Mouse (Mus musculus): ENCODE measurements around the gene Ggt7. TPM values are rescaled to one million over a fixed set of nuclear protein-coding genes. Genes with fewer than 3 reads are reported as not detected.
"Not testable (repeated sequence)": the region's sequence is repeated elsewhere in the genome, so short reads cannot be mapped to it uniquely, and the experiment has no call there.

Ggt7 gene
- 1 to 10 TPM in 1 of 2 experiments, under 1 TPM in 1; 0.62 to 1.3 TPM for total RNA-seq (2021)

DNA sequence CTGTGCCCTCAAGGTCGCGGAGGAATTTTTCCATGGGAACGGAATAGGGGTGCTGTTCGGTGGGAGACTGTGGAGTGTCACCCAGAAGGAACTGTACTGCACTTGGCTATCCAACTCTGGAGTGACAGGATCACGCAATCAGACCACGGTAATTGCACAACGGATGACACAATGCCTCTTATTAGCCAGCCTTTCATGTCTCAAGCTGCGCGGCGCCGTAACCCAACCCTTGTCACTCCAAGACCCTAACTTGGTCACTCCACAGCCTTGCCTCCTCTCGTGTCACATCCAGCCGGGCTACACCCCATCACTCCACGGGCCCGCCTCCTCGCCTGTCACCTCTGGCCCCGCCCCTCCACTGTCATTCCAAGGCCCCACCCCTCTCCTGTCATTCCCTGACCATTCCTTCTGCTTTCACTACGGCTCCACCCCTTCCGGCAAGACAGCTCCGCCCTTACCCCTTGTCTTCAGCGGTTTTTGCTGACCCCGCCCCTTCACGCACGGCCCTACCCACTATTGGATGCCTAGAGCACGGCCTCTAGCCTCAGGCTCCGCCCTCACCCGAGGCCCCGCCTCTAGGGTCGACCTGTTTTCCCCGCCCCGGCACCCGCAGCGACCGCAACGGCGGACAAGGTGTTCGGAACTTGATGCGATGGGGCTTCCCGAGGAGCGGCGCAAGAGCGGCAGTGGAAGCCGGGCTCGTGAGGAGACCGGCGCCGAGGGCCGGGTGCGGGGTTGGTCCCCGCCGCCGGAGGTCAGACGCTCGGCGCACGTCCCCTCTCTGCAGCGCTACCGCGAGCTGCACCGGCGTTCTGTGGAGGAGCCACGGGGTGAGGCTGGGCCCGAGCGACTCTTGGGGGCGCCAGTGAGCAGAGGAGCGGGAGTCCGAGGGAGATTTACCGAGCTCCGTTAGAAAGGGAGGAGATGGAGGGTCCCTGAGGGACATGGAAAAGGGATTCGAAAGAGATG lies at the start of gene Ggt7, which contains the start of gene Acss2:
Gene Ggt7, minus strand, starts transcription at position 783 of the 969 bp plus-strand sequence.
Gene Acss2, plus strand, starts transcription at position 494 of the 969 bp plus-strand sequence.
- peak; percentile 98 for DNase-seq

DNA sequence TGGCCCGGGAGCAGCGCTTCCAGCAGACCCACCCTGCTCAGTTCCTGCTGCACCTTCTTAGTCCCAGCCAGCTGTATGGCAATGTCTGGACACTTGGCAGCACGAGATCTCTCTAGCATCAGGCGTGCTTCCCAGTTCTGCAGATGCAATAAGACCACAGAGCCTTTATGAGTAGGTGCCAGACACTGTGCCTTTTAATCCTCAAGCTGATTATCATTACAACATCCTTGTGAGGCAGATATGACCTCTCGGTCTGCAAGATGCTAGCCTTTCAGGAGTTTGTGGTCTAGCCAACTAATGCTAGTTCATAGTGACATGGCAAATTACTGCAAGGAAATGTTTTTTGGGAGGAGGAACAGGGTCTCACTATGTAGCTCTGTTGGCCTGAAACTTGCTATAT lies 49.7 kb upstream of the Ggt7 start:
- no peak for DNase-seq

DNA sequence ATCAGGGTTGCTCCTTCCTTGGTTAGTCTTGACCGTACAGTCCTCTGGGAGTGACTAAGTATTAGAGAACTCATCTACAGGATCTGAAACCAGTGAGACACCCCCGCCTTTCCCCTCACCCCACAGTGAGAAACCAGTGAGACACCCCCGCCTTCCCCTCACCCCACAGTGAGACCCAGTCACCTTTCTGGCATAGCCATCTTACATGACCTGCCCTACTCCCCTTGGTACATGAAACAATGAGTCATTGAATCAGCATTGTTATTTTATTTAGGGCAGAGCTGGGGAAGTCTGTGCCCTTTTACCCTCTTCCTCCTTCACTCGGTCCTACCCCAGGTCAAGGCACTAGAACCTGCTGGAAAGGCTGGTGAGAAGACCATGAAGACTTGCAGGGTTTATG lies 44.9 kb upstream of the Ggt7 start:
- DNase-seq, result no peak

DNA sequence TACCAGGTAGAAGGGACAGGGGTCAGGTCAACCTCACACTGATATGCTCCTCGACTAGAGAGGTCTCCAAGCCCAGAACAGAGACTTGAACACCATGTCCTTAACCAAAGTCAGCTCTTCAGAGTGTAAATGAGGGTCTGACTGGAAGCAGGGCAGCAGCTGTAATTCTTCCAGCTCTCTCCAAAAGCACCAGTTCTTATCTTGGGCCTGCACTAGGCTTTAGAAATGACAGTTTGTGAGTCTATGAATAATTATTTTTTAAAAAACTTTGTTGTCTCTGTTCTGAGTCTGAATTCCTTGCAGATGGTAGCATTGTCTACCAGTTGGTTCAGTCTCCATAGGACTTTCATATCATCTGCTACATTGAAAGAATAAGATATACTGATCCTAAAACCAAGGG lies 44.2 kb upstream of the Ggt7 start:
- no peak for DNase-seq

DNA sequence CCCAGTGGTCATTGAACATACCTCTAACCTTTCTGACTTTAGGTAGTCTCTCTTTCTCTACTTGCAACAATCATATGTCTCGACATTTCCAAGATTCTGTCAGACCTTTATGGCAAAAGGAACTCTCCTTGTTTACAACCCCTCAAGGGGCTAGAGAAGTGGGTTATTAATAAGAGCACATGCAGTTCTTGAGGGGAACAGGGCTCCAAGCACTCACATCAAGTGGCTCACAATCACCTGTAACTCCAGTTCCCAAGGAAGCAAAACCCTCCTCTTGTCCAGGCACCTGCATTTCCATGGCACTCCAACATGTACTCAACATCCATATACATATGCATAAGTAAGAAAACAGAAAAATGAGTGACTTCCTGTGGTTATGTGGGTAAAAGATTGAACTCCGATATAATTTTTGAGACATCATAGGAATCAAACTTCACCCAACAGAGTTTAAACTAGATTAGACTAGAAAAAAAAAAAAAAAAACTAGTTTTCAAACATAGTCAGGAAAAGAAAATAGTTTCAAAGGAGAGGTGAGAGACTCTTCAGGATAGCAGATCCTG lies 36.5 kb upstream of the Ggt7 start:
- DNase-seq, result no peak

DNA sequence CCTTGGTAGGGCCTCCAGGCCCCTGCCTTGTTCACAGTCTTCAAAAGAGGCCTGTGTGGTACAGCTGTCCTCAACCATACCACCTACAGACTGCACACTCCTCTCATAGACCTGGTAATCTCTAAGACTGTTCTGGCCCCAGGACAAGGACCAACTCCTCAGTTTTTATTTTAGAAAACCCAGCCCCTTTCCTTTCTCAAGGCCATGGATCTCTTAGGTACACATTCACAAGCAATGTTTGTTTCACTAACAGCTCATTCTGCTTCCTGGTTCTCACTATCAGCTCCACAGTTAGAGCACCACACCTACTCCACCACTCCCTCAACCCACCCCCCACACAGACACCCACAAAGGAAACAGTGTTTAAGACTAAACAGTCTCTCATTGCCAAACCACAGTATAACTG lies 34.9 kb upstream of the Ggt7 start:
- no peak for DNase-seq

DNA sequence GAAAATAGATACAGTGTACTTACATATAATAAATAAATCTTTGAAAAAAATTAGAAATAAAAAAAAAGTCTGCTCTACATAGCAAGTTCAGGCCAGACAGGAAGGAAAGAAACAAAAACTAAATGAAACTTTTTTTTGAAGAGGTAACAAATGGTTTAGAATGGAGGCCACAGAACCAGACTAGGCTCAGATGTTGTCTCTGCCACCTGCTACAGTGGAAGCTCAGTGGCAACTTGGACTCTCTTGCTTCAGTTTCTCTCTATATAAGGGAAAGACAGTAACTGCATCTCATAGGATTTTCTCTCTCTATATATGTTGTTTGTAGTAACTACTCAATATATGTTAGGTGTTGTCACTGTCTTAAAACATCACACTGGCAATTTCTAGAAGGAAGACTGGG lies 34.3 kb upstream of the Ggt7 start:
- no peak for DNase-seq

DNA sequence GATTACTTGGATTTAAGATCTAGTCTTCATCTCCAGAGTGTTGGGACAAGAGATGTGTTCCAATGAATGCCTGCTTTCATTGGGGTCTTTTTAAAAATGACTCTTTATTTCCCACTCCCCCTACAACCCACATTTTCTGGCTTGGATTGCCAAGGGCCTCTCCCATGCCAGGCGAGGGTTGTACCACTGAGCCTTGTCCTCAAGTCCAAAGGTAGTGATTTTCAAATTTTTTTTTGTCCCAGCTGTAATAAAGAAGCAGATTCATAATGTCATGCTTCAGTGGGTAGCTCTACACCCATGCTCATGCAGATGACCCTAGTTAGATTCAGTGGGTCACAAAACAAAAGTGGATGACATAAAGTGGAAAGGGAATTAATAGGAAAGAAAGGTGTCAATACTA lies 28.9 kb upstream of the Ggt7 start:
- no peak for DNase-seq

DNA sequence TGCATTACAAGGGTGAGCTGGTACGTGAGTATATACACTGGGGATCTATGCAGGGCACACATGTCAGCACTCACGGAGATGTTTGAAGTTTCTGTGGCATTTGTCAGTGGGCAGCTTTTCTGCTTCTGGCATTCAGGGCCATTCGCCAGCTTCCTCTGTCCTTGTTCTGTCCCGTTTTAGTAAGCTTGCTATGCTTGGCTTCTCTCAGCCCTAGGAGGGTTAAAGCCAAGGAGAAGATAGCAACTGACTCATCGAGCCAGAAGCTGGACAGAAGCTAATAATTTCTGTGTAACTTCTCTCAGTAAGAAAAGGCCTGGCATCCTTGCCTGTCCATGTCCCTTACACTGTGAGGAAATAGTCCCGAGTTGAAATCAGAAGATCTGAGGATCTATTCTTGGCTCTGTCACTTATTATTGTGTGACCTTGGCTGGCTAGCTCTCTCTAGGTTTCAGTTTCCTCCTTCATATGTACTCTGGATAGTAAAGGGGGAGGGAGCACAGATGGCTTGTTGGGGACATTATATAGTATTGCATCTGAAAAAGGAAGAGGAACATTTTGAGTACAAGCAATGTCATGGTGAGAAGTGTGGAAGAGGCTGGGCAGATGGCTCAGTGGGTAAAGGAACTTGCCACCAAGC lies 22.9 kb upstream of the Ggt7 start:
- DNase-seq, result peak; percentile 62

DNA sequence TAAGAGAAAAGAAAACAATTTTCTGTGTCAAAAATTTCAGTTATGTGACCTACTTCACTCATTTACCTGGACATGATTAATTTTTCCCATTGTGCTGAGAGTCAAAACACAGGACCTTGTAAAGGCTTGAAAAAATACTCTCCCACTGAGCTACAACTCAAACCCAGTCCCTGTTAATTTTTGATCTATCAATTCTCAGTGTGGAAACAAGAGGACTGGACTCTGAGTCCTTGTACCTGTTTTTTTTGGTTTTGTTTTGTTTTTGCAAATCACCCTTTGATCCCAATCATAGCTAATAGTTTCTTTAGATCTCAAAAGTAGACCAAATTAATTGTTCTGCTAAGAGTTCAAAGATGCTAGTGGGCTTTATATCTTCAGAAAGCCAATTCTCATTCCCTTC lies 21.7 kb upstream of the Ggt7 start:
- no peak for DNase-seq

DNA sequence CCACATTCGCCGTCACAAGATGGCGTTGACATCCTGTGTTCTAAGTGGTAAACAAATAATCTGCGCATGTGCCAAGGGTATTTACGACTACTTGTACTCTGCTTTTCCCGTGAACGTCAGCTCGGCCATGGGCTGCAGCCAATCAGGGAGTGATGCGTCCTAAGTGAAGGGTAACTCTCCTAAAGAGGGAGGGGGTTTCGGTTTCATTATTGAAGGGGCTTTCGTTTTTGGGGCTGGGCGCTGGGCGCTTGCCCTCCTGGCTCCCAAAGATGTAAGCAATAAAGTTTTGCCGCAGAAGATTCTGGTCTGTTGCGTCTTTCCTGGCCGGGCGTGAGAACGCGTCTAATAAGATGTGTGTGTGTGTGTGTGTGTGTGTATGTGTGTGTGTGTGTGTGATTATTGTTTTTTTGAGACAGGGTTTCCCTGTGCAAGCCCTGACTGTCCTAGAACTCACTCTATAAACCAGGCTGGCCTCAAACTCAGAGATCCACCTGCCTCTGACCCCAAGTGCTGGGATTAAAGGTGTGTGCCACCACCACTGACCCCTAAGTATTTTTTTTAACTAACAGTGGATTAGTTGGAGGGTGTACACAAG lies 20.5 kb upstream of the Ggt7 start:
- not testable (repeated sequence) for DNase-seq

DNA sequence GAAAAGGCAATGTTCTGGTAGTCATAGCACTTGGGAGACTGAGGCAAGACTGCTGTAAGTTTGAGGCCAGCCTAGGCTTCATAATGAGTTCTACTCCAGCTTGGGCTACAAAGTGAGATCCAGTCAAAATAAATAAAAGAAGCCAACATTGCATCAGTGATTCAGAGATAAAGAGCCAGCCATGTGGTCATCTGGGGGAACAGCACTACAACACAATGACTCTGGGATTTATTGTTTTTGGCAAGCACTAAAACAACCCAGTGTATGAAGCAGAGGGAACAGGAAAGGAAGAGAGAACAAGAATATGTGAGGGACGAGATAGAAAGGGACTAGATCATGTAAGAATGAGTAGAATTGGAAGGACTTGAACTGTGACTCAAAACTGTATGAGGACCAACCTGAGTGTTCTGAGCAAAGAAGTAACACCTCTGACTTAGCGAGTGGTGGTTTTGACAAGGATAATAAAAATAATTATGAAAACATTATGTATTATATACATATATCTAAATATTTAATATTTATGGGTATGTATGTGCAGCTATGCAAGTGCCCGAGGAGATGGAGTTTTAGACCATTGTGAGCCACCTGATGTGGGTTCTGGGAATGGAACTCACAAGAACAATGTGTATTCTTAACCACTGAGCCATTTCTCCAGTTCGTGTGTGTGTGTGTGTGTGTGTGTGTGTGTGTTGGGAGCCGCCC lies 19.9 kb upstream of the Ggt7 start:
- no peak for DNase-seq

DNA sequence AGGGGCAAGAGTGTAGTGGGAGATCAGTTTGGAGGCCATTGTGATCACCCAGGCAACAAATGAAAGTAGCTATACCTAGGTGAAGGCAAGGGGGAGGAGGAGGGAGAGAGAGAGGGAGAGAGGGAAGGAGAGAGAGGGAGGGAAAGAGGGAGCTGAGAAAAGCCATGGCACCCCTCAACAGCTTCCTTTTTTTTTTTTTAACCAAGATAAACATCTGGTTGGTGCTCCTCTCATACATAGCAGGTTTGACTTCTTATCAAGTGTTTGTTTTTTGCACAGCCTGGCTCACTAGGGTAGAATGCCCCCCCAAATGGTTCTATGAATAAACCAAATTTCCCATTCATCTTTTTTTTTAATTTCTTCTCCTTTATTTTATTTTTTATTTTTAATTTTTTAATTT lies 18.3 kb upstream of the Ggt7 start:
- DNase-seq, result no peak

DNA sequence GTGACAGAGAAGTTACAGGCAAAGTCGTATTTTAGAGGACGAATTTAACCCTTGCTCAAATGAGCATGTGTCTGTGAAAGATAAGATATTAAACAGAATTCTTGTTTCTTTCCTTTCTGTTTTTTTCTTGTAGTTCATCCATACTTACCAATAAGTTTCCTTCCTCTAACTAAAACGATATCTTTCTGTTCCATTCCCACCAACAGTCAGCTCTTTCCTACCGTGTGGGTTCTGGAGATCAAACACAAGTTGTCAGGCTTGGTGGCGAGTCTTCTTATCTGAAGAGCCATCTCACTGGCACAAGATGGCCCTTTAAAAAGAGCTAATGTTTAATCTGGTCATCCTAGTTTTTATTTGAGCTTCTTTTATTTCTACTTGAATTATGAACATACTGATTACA lies 9.3 kb upstream of the Ggt7 start:
- DNase-seq, result no peak

DNA sequence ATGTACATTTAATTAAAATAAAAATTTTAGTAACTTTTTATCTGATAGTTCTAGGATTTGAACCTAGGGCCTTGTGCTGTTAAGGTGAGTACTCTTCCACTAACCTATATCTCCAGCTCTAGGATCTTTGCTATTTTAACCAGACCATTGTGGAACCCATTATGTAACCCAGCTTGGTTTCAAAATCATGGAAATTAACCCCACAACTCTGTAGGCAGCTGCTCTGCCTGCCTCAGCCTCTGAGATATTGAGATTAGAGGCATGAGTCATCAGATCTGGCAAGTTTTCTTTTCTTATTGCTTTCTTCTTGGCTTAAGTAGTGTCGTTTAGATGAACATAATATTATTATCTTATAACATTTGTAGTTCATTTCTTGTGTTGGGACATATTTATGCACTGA lies 6.3 kb upstream of the Ggt7 start:
- no peak for DNase-seq

DNA sequence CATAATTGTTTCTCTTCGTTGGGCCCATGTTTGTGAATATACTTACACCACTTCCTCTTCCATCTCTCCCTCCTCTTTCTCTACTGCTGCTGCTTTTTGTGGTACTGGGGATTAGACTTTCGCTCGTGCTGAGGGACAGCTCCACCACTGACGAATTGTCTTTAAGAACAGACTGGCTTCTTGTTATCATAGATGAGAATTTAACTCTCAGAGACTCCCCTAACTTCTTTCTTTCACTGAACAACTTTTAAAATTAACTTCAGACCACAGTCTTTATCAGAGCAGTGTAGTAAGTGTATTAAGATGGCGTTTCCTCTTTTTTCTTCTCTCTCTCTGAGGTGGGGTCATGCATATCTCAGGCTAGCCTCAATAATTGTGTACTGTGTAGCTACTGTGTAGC lies 5.7 kb upstream of the Ggt7 start:
- no peak for DNase-seq

DNA sequence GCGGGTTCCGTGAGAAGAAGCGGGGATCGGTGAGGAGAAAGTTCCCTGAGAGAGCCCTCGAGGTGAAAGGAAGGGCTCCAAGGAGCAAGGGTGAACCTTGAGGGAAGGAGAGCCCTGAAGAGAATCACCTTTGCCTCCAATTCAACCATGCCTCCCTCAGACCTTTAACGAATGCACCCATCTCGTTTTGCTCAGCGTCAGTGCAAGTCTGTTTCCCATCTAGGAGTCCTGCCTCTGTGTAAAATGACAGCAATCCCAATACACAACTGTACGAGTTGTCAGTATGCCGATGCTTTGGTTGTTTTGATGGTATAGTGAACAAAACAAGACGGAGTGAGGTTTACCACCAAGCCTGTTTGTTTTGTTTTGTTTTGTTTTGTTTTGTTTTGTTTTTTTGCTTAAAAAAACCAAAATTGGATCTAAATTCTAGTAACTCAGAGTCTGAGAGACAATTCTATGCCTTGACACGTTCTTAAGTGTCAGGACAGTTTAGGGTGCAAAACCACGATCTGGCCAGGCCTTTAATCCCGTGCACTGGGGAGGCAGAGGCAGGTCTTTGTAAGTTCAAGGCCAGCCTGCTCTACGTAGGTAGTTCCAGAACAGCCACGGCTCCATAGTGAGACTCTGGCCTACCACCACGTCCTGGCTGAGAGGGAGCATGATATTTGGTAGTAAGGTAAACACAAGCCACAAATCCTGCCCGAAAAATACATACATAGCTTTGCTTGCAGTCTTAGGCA lies 664 bp upstream of the Ggt7 start:
- DNase-seq, result no peak

DNA sequence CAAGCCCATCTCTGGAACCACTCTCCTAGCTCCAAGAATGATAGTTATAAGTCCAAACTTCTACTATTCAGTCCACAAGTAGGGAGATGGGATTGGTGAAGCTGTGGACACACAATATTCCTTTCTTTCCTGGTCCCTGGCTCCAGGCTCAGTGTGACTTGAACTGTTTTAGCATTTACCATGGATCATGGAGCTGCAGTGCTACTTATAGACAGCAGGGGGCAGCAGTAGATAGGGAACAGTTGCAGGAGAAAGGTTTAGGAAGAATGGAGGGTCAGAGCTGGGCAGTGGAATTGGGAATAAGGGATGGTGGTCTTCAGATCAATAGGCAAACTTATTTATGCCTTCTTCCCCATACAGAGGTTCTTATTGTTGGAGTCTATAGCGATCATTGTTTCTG lies 2.1 kb downstream of the Ggt7 start:
- DNase-seq, result peak; percentile 77

DNA sequence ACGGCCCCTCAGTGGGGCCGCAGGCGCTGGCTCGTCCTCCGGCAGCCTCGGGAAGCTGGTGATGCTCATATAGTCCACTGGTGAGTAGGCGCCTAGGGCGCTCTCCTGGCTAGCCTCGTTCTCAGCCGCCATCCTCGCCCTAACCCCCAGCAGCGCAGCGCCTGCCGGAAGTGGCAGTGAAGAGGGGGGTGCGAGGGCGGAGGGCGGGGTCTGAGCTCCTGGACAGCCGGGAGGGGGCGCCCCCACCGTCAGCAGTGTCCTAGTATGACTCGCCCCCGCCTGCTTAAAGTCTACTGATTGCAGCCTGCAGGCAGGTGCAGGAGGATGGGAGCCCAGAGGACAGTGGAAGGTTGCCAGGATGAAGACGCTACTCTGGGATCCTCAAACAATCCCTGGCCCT lies 3.4 kb downstream of the Ggt7 start:
- DNase-seq, result peak; percentile 74

DNA sequence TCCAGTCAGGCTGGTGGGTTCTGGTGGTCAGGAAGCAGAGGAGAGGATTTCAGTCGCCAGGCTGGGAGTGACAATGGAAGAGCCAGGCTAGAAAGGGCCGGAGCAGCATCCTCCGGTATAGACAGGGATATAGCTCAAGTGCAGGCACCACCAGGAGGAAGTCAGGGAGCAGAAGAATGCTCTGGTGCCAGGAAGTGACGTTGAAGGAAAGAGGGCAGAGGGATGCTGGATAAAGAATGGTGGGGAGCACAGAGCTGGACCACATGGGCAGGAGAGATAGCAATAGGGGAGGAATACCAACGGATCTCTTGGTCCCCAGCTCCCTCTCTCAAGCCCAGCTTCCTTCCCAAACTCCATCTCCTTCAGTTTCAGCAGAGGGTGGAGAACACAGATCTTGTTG lies 4.5 kb downstream of the Ggt7 start:
- DNase-seq, result no peak

DNA sequence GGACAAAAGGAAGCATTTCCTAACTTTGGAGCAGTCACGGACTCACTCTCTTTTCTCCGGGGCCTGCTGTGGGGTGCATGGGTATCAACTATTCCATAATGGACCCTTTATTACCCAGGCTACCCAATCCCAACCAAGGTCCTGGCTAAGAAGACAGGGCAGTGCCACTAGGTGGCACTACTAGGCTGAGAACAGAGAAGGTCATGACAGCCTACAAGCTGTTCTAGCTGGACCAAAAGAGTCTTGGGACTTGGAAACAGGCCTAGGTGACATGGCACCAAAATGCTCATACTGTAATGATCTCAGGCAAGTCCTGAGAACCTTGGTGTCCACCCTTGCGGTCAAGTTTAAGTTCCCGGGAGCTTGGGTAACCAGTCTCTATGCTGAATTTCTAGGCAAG lies 5.6 kb downstream of the Ggt7 start:
- peak; percentile 64 for DNase-seq

Data from heart, postnatal 4 days (tissue).